Mouse (Mus musculus) stomach, postnatal 0 days (tissue): ENCODE measurements around the gene Cdk14.

Source experiments
- CTCF ChIP-seq: IDR thresholded peaks from 2 replicates; pipeline ENCODE4 v1.5.1; 2016; ENCODE audit warnings: antibody characterized with exemption, low read depth, mild to moderate bottlenecking, moderate library complexity
- EP300 ChIP-seq: optimal IDR thresholded peaks from 2 replicates; pipeline ENCODE3; 2016; ENCODE audit warnings: antibody characterized with exemption

DNA sequence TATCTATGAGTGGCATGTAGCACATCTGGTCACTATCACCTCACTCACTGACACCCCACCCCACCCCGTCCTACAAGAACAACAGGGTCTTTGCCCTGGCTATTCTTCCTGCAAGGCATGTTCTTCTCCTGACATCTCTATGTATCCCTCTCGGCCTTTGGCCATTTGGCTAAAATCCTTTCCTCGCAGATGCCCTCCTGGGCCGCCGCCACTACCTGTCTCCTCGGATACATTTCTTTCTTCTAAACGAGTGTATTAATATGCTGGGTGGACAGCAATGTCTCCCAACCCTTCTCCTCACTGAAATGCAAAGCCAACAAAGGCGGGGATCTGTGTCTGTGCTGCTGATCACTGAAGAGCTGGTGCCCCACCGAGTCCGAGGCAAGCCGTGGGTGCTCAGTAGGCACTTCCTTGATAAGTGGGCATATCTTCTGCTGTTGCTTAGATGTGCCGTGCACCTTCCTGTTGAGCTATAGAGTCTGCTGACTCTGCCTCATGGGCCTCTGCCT lies 118.5 kb downstream of the Cdk14 start:
- TF ChIP-seq CTCF (no peak), EP300 (no peak)
